Mouse (Mus musculus): ENCODE results near the gene Gse1.

Gene Gse1

DNA sequence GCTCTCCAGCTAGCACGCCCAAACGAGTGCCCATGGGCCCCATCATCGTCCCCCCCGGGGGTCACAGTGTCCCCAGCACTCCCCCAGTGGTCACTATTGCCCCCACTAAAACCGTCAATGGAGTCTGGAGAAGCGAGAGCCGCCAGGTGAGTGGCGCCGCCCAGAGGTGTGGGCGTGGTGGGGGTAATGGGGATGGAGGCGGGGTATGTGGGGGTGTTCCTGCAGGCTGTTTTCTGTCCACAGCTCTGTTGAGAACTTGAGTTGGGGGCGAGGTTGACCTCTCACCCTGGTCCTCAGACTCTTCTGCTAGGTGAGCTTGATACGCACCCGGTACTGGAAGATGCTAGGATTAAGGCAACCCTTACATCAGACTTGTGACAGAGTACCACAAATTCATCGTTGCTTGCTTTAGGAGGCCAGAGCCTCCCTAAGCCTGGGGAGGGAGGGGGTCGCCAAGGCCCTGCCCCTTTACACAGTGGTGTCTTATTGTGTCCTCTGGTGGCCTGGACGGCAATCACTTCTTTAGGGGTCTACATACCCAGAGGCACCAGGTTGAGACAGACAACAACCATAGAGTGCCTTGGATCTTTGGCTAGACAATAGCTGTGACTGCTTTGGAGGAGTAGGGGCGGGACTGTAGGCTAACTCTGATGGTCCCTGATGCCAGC lies 334.6 kb downstream of the Gse1 start:
- no peak for DNase-seq (ENCODE audit: extremely low read depth, insufficient read length, low spot score)

DNA sequence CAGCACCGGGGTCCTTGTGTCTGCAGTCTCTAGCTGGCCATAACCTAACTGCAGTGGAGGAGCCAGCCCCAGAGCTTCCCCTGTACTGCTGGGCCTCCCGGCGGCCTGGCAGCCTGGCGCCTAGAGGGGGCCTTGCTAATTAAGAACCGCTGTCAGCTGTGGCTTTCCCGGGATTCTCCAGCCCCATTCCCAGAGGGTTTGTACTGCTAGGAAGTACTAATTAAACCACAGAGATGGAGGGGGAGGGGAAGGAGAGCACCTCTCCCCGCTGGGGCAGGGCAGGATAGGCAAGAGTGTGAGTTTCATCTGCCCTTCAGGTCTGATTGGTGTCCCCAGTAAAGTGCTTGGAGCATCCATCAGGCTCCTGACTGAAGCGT lies 335.1 kb downstream of the Gse1 start:
- peak; percentile 72 for DNase-seq (ENCODE audit: extremely low read depth, insufficient read length, low spot score)

DNA sequence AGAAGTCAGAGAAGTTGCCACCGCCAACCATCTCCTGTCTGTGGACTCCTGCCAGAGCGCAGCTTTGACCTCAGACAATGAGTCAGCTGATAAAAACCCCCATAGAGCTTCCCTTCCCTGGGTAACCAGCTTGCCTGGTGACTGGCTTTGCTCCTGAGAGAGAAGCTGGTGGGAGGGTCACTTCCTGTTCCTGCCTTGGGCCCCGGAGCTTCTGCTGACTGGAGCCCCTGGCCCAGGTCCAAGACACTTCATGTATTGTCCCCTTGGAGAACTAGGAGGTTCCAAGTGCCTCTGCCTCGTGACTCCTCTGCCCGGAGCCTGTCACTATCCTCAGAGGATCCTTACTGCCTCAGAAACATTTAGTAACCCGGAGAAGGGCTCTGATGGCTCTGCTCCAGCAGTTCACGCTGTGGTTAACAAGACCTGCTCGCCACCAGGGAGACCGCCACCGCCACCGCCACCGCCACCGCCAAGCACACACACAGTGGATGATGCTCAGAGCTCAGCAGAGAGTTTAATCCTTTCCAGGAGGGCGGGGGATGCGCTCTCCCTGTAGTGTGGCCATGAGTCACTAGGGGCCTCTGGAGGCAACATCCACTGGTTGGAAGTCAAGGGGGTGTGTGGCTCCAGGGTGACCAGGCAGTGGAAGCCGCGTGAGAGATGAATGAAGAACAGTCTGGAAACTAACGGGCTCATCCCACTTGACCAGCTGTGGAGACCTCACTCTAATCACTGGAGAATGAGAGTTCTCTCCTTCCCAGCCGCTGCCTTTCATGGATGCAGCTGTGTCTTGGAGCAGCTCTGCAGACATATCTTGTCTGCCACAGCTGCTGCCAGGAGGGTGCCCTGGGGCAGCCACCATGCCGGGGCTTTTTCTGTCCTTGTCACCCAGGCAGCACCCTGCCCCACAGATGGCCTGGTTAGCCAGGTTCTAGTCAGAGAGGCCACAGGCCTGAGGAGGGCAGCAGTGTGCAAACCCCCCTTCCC lies 335.9 kb downstream of the Gse1 start:
- peak; percentile 90 for DNase-seq (ENCODE audit: extremely low read depth, insufficient read length, low spot score)

DNA sequence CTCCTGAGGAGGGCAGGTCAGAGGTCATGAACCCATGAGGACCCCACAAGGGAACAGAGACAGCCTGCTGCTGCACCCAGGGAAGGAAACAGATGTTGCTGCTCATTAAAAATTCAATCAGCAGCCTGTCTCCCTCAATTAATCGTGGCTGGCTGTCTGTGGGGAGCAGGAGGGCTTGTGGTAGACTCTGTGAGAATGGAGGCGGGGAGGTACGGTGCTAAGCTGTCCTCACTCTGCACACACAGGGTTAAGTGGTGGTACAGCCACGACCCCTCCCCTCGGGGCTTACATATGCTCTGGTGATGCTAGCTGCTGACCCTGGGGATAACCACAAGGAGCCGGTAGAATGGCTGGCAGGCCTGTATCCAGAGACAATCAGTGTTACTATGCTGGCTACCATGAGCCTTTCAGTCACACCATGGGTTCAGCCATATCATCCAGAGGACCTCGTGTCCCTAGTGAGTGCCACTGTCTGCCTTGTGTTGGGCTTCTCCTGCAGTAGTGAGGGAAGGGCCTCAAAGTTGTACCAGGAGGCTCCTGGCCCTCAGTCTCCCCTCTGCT lies 337.0 kb downstream of the Gse1 start:
- no peak for DNase-seq (ENCODE audit: extremely low read depth, insufficient read length, low spot score)

DNA sequence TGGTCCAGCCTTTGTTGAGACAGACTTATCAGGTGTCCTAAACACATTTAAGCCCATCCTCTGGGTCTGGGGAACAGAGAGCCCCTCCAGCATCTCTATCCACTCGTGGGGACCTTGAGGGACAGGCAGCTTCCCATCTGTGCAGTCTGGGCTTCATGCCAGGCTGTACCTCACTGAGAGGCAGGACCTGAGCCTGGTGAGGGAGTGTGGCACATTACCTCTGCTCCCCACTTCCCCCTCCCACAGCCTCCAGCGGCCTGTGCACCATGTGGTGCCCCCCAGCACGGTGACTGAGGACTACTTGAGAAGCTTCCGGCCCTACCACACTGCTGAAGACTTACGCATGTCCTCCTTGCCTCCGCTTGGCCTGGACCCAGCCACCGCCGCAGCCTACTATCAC lies 338.4 kb downstream of the Gse1 start:
- no peak for DNase-seq (ENCODE audit: extremely low read depth, insufficient read length, low spot score)

DNA sequence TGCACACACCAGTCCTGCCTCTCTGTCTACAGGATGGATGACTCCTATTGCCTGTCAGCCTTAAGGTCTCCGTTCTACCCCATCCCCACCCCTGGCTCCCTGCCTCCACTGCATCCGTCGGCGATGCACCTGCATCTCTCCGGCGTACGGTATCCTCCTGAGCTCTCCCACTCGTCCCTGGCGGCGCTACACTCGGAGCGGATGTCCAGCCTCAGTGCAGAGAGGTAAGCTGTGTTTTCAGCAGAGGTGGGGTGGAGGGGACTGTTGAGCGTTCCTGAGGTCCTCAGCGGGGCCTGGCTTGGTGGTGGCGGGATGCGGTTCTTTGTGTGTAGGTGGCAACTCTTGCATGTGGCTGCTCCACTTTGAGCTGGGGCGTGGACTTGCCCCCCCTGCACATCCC lies 339.5 kb downstream of the Gse1 start:
- DNase-seq (ENCODE audit: extremely low read depth, insufficient read length, low spot score), result no peak

DNA sequence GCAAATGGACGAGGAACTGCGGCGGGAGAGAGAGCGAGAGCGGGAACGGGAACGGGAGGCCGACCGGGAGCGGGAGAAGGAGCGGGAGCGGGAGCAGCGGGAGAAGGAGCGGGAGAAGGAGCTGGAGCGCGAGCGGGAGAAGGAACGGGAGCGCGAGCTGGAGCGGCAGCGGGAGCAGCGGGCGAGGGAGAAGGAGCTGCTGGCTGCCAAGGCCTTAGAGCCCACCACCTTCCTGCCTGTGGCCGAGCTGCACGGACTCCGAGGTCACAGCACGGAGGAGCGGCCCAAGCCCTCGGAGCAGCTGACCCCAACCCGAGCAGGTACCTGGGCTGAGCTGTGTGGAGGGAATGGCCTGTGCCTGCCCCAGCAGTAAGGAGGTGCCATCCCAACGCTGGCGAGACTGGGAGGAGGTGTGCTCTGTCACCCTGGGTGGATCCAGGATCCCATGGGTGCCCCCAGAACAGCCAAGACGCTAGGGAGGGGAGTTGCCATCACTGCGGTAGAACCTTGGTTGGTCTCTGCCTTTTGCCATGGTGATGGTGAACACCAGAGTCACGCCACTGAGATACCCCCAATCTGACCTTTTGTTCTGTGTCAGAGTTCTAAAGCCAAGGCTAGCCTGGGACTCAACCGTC lies 340.0 kb downstream of the Gse1 start:
- no peak for DNase-seq (ENCODE audit: extremely low read depth, insufficient read length, low spot score)

DNA sequence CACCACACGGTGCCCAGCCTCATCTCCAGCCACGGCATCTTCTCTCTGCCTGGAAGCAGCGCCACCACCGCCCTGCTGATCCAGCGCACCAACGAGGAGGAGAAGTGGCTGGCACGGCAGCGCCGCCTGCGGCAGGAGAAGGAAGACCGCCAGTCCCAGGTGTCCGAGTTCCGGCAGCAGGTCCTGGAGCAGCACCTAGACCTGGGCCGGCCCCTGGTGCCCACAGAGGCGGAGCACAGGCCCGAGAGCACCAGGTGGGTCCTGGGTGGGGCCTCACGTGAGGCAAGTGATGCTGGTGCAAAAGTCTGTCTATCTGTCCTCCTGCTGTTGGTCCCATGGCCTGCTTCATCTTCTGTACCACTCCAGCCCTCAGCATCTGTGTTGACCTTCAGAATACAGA lies 340.9 kb downstream of the Gse1 start:
- no peak for DNase-seq (ENCODE audit: extremely low read depth, insufficient read length, low spot score)

DNA sequence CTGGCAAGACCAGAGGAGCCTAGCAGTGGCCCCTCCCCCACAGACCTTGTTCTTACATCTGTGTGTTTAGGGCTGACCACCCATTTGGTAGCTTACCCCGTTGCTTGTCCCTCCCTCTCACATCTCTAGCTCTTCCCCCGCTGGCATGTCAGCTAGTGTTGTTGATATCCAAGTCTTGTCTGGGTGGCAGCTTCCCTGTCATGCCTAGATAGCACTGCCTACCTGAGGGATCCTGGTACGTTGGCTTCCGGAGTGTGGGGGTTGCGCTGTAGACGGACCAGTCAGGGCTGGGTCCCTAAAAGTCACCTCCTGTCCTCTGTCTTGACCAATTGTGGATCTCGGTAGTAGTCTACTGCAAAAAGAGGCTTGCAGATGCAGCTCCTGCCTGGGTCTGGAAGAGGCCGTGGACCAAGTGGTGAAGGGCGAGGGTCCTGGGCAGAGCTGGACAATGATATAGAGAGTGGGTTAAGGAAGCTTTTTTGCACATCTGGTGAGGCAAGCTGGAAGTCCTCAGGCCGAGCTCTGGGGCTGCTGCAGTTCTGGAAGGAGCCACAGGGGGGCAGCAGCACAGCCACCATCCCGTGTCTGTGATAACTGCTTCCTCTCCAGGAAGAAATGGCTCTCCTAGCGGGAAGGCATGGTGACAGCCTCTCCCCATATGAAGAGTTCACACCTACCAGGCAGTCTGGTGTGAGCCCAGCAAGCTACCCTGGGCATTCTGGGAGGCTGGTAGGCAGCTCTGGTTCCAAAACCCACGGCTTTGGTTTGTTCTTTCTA lies 341.9 kb downstream of the Gse1 start:
- peak; percentile 57 for DNase-seq (ENCODE audit: extremely low read depth, insufficient read length, low spot score)

DNA sequence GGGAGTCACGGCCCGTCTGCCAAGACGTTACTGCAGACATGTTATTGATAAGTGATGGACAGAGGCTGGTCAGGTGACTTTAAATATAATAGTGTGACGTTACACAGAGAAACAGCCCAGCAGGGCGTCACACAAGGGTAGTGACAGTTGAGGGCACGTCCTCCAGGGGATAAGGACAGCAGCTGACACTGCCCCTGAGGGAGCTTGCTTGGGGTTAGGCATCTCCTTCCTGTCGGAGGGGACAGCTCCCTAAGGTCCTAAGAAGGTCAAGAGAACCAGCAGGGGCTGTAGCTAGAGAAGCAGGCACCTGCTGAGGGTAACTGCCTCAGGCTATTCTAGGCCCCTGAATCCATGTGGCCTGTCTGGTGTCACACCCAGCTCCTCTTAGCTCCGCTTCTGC lies 343.3 kb downstream of the Gse1 start:
- no peak for DNase-seq (ENCODE audit: extremely low read depth, insufficient read length, low spot score)

DNA sequence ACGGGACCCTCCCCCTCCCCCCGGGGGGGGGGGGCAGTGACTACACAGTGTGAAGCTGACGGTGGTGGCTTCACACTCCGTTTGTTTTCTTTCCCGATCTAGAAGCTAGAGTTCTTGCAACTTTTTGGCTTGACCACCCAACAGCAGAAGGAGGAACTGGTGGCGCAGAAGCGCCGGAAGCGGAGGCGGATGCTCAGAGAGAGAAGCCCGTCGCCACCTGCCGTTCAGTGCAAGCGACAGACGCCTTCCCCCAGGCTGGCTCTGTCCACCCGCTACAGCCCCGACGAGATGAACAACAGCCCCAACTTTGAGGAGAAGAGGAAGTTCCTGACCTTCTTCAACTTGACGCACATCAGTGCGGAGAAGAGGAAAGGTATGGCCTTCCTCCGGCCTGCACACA lies 344.3 kb downstream of the Gse1 start:
- no peak for DNase-seq (ENCODE audit: extremely low read depth, insufficient read length, low spot score)

DNA sequence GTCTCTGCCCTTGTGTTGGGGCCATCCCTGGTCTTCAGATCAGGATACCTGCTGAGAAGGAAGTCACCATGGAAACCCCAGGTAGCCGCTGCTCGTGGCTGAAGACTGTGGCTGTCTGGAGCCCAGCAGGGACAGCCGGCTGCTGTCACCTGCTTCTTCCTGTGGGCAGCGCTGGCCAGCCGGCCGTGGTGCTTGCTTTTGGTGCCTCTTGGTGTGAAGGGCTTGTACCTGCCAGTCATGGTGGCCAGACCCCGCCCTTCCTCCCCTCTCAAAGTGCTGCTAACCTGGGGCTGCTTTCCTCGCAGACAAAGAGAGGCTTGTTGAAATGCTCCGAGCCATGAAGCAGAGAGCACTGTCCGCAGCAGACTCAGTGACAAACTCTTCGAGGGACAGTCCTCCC lies 345.6 kb downstream of the Gse1 start:
- DNase-seq (ENCODE audit: extremely low read depth, insufficient read length, low spot score), result no peak

DNA sequence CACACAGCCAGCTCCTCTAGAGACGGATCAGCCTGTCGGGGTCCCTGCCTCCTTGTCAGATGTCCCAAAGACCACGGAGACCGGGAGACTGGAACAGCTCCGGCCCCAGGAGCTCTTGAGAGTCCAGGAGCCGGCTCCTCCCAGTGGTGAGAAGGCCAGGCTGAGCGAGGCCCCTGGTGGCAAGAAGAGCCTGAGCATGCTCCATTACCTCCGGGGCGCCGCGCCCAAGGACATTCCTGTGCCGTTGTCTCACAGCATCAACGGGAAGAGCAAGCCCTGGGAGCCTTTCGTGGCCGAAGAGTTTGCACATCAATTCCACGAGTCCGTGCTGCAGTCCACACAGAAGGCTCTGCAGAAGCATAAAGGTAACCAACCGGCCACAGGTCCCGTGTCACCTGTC lies 346.7 kb downstream of the Gse1 start:
- peak; percentile 47 for DNase-seq (ENCODE audit: extremely low read depth, insufficient read length, low spot score)

DNA sequence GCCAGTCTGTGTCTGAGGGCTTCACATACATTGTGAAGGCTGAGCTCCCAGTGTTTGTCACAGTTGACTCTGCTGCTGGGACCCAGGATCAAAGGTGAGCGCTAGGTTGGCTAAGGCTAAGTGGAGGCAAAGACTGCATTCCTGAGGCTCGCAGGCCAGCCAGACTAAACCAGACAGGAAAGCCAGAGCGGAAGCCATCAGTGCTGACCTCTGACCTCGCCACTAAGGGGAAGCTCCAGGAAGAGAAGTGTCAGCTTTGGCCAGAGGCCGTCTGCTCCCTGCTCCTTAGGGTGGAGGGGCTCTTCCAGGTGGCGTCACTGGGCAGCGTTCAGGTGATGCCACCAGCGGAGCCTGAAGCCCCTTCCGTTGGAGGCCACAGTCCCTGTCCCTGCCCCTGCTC lies 347.5 kb downstream of the Gse1 start:
- DNase-seq (ENCODE audit: extremely low read depth, insufficient read length, low spot score), result no peak

DNA sequence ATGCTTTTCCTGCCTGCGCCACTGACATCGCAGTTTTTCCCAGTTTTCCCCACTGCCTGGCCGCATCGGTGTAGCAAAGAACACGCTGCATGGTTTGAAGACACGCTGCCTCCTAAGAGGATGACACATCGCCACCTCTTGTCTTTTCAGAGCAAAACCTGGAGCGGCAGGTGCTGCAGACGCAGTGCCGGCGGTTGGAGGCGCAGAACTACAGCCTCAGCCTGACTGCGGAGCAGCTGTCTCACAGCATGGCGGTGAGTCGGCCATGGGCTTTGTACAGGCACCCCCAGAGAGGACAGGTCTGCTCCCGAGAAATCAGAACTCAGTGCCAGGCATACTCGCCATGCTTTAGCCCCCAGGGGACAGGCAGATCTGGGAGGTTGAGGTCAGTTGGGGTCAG lies 349.6 kb downstream of the Gse1 start:
- DNase-seq (ENCODE audit: extremely low read depth, insufficient read length, low spot score), result no peak

DNA sequence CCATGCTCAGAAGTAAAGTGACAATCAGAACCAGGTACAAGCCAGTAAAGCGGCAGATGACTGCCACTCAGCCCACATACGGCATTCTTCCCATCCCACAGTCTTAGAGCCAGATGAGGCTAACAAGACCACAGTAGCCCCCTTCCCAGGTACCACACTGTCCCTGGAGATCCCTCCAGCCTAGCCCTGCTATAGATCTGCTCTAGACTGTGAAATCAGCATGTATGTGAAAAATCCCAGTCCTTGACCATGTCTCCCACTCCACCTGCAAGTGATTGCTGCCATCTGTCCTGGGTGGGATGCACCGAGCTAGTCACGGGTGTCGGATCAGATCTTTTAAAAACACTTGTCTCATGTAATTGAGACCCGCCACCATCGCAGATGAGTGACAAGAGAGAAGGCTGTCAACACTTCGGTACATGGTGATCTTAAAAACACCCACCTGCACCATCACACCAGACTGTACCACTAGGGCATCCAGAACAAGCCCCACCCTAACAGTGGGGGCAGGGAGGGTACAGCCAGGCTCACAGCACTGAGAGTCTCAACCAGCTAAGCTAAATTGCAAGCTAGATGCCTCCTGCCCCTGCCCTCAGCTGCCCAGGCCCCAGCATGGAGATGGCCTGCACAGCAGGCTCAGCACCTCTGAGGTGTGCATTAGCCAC lies 352.2 kb downstream of the Gse1 start:
- DNase-seq (ENCODE audit: extremely low read depth, insufficient read length, low spot score), result no peak

DNA sequence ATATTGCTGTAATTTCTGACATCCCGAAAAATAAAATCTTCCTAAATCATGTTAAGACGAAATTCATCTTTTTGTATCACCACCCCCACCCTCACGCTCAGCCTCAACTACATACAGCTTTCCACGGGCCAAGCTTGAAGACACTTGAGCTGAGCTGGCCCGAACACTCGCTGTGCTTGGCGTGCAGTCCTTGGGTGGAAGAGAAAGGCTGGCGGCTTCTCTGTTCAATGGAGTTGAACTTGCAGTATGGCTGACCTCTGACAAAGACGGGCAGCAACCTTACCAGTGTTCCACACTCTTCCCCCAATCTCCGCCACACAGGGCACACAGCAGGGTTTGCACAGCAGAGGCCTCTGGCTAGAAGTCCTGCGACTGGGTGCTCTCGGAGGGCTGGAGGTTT lies 353.1 kb downstream of the Gse1 start:
- DNase-seq (ENCODE audit: extremely low read depth, insufficient read length, low spot score), result no peak

DNA sequence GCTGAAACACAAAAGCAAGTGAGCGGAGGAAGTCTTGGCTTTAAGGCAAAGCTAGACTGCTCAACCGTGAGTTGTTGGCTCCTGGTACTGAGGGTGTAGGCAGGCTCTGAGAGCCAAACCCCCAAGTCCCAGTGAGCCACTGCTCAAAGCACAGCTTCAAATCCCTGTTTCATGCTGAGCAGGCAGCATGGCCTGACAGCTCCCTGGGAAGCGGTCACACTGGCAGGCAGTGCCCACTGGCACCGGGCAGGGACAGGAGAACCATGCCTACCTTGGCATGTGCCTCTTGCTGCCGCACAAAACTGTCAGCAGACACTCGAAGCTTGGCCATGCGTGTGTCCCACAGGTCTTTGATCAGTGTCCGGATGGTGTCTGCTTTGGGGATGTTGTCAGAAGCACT lies 353.6 kb downstream of the Gse1 start:
- DNase-seq (ENCODE audit: extremely low read depth, insufficient read length, low spot score), result no peak

DNA sequence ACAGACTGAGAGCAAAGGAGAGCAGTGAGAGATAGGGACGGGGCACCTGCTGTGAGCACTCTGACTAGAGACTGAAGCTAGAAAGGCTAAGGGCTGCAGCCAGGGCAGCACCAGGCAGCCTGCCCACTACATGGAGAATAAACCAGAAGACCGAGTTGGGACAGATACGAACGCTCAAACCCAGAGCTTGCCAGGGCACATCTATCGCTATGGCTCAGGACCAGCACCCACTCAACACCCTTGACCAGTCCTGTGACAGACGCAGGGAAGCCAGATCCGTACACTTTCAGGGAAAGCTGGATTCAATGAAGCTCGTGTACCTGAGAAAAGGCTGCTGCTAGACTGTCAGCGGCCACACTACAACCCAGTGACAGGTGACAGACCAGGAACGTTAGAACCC lies 357.3 kb downstream of the Gse1 start:
- no peak for DNase-seq (ENCODE audit: extremely low read depth, insufficient read length, low spot score)

All from 3134 (cell line).